Mouse (Mus musculus) heart, embryonic 11.5 days (tissue): Measurements from ENCODE around the gene Nsd1. TPM values are rescaled to one million over a fixed set of nuclear protein-coding genes. Genes with fewer than 3 reads are reported as not detected.

Source experiments
- ATAC-seq: fragments of 200-750 bp; cut with Nextera tagmentation; replicated peaks from 2 replicates; pipeline ENCODE4 v1.8.0; 2017; ENCODE audit warnings: moderate library complexity; ENCODE audit not compliant: insufficient number of reproducible peaks, low FRiP score, low TSS enrichment
- H3K27ac ChIP-seq: fragments of 300-500 bp; sonication (generic); 2 replicates; pipeline ENCODE4 v1.5.1; 2014; ENCODE audit warnings: mild to moderate bottlenecking, low read depth, low read length
- H3K27me3 ChIP-seq: fragments of 300-500 bp; sonication (generic); 2 replicates; pipeline ENCODE4 v1.6.1; 2014; ENCODE audit warnings: mild to moderate bottlenecking, low read length, mixed read lengths; ENCODE audit not compliant: control insufficient read depth, insufficient read depth
- H3K36me3 ChIP-seq: fragments of 300-500 bp; sonication (generic); 2 replicates; pipeline ENCODE4 v1.6.1; 2014; ENCODE audit warnings: mild to moderate bottlenecking, low read length, moderate library complexity, mixed read lengths; ENCODE audit not compliant: control insufficient read depth, insufficient read depth
- H3K4me1 ChIP-seq: fragments of 300-500 bp; sonication (generic); 2 replicates; pipeline ENCODE4 v1.6.1; 2014; ENCODE audit warnings: low read length; ENCODE audit not compliant: control insufficient read depth, insufficient read depth
- H3K4me2 ChIP-seq: fragments of 300-500 bp; sonication (generic); 2 replicates; pipeline ENCODE4 v1.6.1; 2014; ENCODE audit warnings: mild to moderate bottlenecking, moderate library complexity
- H3K4me3 ChIP-seq: fragments of 300-500 bp; sonication (generic); 2 replicates; pipeline ENCODE4 v1.5.1; 2014; ENCODE audit warnings: low read depth, low read length
- H3K9ac ChIP-seq: fragments of 300-500 bp; sonication (generic); 2 replicates; pipeline ENCODE4 v1.6.1; 2014; ENCODE audit warnings: mild to moderate bottlenecking, low read depth, low read length, moderate library complexity
- H3K9me3 ChIP-seq: fragments of 300-500 bp; sonication (generic); replicated peaks from 2 replicates; pipeline ENCODE4 v1.6.1; 2016; ENCODE audit warnings: low read length; ENCODE audit not compliant: control insufficient read depth
- WGBS: fragments of 180-500 bp; shearing (Covaris S2); extraction: QIAGEN DNeasy Blood & Tissue Kit; methylation state at CpG from one replicate; pipeline ENCODE4 v1.1.7; 2014; ENCODE audit not compliant: insufficient replicate concordance; 5-methylcytosine and 5-hydroxymethylcytosine counted together
- polyA plus RNA-seq: library from polyadenylated mRNA; unstranded; fragments of >200 nt; fragmentation: Nextera tagmentation; extraction: Ambion mirVana; gene quantifications from 2 replicates; pipeline ENCODE4 v1.2.1, GENCODE M21; 2014

Nsd1 gene
- polyA plus RNA-seq, 1 experiment from 2014 or later = 72.1 TPM

DNA sequence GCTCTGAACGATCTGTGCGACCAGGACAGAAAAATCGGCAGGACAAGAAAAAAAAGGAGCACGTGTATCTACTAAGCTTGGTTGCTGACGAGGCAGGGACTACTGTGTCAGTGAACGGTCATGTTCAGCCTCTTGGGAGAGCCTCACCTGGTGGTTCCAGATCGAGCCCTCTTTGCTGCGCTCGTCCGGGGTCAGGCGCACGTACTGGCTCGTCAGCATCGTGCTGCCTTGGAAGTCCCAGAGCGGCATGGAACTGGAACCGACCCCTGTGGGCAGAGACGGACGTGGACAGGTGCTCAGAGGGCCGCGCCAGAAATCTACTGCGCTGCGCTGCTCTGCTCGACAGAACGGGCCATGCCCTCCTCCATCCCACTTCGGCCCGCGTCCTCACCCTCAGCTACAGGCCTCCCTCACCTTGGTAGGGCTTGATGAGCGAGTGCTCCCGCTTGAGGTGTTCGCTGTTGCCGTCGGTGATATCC, 152.4 kb downstream of the Nsd1 start:
- WGBS = under 1% methylated on average over 32 of the region's 32 CpGs
- peak overlapping the region; percentile 99 for H3K4me3 ChIP-seq
- peak; percentile 29 for ATAC-seq
- H3K27me3 ChIP-seq = no peaks in the 10 kb centered on the region
- peak overlapping the region; percentile 74 for H3K4me2 ChIP-seq
- H3K27ac ChIP-seq = peak overlapping the region; percentile 94
- H3K4me1 ChIP-seq = peaks cover 13% of the 10 kb centered on the region
- H3K36me3 ChIP-seq = peaks cover 7% of the 10 kb centered on the region
- H3K9ac ChIP-seq = peak overlapping the region; percentile 96
- H3K9me3 ChIP-seq = no peaks in the 10 kb centered on the region

DNA sequence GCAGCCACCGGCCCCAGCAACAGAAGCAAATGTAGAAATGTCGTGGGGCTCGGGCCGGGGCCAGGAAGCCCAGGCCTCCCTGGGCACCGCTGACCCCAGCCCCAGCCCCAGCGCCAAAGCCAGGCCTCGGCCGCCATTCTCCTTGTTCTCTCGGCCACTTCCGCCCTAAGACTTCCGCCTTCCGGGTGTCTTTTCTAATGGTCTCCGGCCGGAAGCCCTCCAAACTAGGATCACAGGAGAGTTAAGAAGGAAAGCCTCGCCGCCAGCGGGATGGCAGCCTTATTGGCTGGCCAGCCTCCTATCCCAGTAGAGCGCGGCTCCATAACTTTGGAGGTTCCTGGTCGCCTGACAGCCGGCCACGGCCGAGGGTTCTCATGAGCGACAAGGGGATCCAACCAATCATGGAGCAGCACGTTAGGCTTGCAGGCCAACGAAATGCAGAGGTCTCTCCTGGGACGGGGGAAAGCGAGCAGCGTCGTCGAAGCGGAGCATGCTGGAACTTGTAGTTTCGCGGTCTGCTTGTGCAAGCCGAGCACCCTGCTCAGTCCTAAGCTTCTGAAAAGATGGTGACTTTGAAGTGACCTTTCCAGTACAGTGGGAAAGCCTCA, 153.0 kb downstream of the Nsd1 start, which contains the start of gene Lman2:
Gene Lman2 (minus strand): TSS at position 331 of the 608 bp plus-strand sequence.
- Histone ChIP-seq H3K36me3 (peaks cover 7% of the 10 kb centered on the region), H3K9me3 (no peaks in the 10 kb centered on the region), H3K27ac (peak within 1 kb of the TSS; percentile 94), H3K4me2 (peak within 1 kb of the TSS; percentile 74), H3K4me1 (peaks cover 13% of the 10 kb centered on the region), H3K9ac (peak within 1 kb of the TSS; percentile 96), H3K4me3 (peak within 1 kb of the TSS; percentile 99), H3K27me3 (no peaks in the 10 kb centered on the region)
- under 1% methylated on average over 35 of the region's 35 CpGs for WGBS
- ATAC-seq = peak; percentile 98

Other genes with a start within 250 kb of the Nsd1 start
- 0.16 and 0.54 TPM in 2 replicates for gene Hk3, start 188.4 kb upstream of the Nsd1 start, polyA plus RNA-seq
- gene Uimc1, start 109.5 kb upstream of the Nsd1 start, polyA plus RNA-seq = 18.3 and 18.7 TPM in 2 replicates
- 14.7 and 17.9 TPM in 2 replicates for gene Zfp346, start 104.5 kb upstream of the Nsd1 start, polyA plus RNA-seq
- gene Gm17617, start 76.2 kb upstream of the Nsd1 start, polyA plus RNA-seq = not detected in 2 replicates
- 0.56 and 0.64 TPM in 2 replicates for gene Fgfr4, start 57.1 kb upstream of the Nsd1 start, polyA plus RNA-seq
- 428 and 447 TPM in 2 replicates for gene Prelid1, start 110.7 kb downstream of the Nsd1 start, polyA plus RNA-seq
- gene Rab24, start 112.2 kb downstream of the Nsd1 start, polyA plus RNA-seq = 56.3 and 64.3 TPM in 2 replicates
- gene Mxd3, start 120.0 kb downstream of the Nsd1 start, polyA plus RNA-seq = 17.6 and 18.0 TPM in 2 replicates
- 72.5 and 90.8 TPM in 2 replicates for gene Lman2, start 153.0 kb downstream of the Nsd1 start, polyA plus RNA-seq
- gene Rgs14, start 159.9 kb downstream of the Nsd1 start, polyA plus RNA-seq = 0.15 and 0.31 TPM in 2 replicates
- gene Slc34a1, start 188.4 kb downstream of the Nsd1 start, polyA plus RNA-seq = not detected in 2 replicates
- gene Pfn3, start 205.4 kb downstream of the Nsd1 start, polyA plus RNA-seq = not detected in 2 replicates
- 0.42 and 1.5 TPM in 2 replicates for gene F12, start 217.0 kb downstream of the Nsd1 start, polyA plus RNA-seq
- gene Grk6, start 235.3 kb downstream of the Nsd1 start, polyA plus RNA-seq = 24.3 and 26.9 TPM in 2 replicates